Mouse (Mus musculus) heart, adult 2 months (tissue): Measurements from ENCODE around the gene C87436. TPM values are rescaled to one million over a fixed set of nuclear protein-coding genes. Genes with fewer than 3 reads are reported as not detected.
A peak's percentile ranks its signal among the peaks of the same experiment; 100 is the strongest.

Experiments used
- DNase-seq, 2 experiments: peaks; one replicate each; pipeline ENCODE4 v3.0.0; 2021
- H3K27ac ChIP-seq: fragments of 200-600 bp; 2 replicates; pipeline ENCODE4 v1.8.1; 2022
- H3K27me3 ChIP-seq: fragments of 200-500 bp; 2 replicates; pipeline ENCODE4 v1.6.1; 2012; ENCODE audit warnings: mild to moderate bottlenecking, low read length, inconsistent platforms, mixed read lengths; ENCODE audit not compliant: control insufficient read depth, insufficient read depth
- H3K36me3 ChIP-seq: fragments of 200-500 bp; 2 replicates; pipeline ENCODE4 v1.6.1; 2012; ENCODE audit warnings: low read length, inconsistent platforms; ENCODE audit not compliant: control insufficient read depth, insufficient read depth
- H3K4me1 ChIP-seq: fragments of 200-500 bp; 2 replicates; pipeline ENCODE4 v1.6.1; 2011; ENCODE audit warnings: low read length; ENCODE audit not compliant: control insufficient read depth, insufficient read depth
- H3K4me3 ChIP-seq: fragments of 200-600 bp; 2 replicates; pipeline ENCODE4 v1.8.1; 2022
- H3K79me2 ChIP-seq: fragments of 200-500 bp; replicated peaks from 2 replicates; pipeline ENCODE4 v1.6.1; 2012; ENCODE audit warnings: mild to moderate bottlenecking, inconsistent platforms, low read length, moderate library complexity, mixed read lengths; ENCODE audit not compliant: control insufficient read depth, insufficient read depth
- H3K9ac ChIP-seq: fragments of 200-500 bp; 2 replicates; pipeline ENCODE4 v1.6.1; 2012; ENCODE audit warnings: low read depth, mild to moderate bottlenecking, control low read depth, inconsistent platforms, low read length, mixed read lengths
- CTCF ChIP-seq: fragments of 200-600 bp; IDR thresholded peaks from 2 replicates; pipeline ENCODE4 v1.8.1; 2022; ENCODE audit warnings: antibody characterized with exemption, mild to moderate bottlenecking, moderate library complexity
- EP300 ChIP-seq: fragments of 200-500 bp; IDR thresholded peaks from 2 replicates; pipeline ENCODE4 v1.6.1; 2011; ENCODE audit warnings: low read depth, low read length, control low read depth; ENCODE audit not compliant: insufficient read depth
- POLR2A ChIP-seq: fragments of 200-500 bp; IDR thresholded peaks from 2 replicates; pipeline ENCODE4 v1.6.1; 2011; ENCODE audit warnings: mild to moderate bottlenecking, low read depth, low read length, control low read depth; ENCODE audit not compliant: insufficient read depth
- WGBS: fragments of 180-500 bp; shearing (Covaris S2); methylation state at CpG from one replicate; pipeline ENCODE4 v1.1.7; 2018; 5-methylcytosine and 5-hydroxymethylcytosine counted together
- intact Hi-C: fragments of 180-260 bp; cut with DNase I; formaldehyde crosslinking; loops from one replicate; pipeline ENCODE4 v1.15.1; 2025
- long read RNA-seq: library from polyadenylated mRNA; stranded (forward); transcript quantifications from one replicate; pipeline ENCODE4 v2.0.0, GENCODE M21; 2021
- polyA plus RNA-seq: library from polyadenylated mRNA; depleted of rRNA; stranded (reverse); fragments of >200 nt; gene quantifications from 2 replicates; pipeline ENCODE4 v1.2.3, GENCODE M21; 2012; rRNA removed
- total RNA-seq, 2 experiments: library from RNA; stranded (reverse); gene quantifications; 2 replicates each; pipeline ENCODE4 v1.2.3; 2021

The C87436 gene
- 10 to 100 TPM in 1 of 2 experiments, 1 to 10 TPM in 1; 8.9 to 11.0 TPM for total RNA-seq
- 8.6 and 10.7 TPM in 2 replicates for polyA plus RNA-seq
- long read RNA-seq, partial matches to known transcripts, result 0 of 11 reads
- long read RNA-seq, other reads (novel, unspliced or antisense), result 9 of 11 reads

DNA sequence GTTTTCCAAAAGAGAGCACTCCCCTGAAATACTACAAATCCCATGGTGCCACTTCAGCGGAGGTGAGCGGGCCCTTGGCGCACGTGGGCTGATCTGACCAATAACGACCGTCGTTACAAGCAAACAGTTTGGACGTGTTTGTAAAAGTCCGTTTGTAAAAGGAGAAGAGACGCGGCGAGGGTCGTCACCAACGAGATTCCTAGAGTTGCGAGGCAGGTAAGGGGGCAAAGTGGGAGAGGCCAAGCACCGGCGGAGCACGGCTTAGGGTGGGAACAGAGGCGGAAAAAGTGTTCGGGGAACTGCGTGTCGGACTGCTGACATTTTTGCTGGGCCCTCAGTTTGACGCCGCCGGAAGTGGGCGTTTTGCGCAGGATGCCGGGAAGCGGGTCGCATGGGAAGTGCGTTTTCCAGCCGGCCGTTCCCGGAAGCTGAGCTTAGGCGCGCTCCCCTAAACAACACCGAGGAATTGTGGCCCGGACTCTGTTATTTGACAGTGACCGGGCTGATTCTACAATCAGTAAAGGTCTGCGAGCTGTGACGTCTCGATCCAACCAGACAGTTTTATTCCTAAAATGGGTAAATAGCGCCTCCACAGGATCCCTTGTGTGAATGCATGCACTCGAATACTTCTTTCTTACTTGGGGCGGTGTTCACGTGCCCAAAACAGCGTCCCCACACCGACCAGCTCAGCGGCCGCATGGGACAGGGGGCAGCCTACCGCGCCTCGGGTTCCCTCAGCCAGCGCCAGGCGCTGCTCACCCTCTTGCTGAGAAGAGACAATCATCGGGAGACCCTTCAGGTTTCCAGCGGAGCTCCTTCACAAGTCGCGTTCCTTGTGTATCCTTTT lies at the start of gene C87436:
Gene C87436 (plus strand): TSS at position 103 of the 847 bp plus-strand sequence.
- Histone ChIP-seq H3K4me1 (peaks cover 2% of the 10 kb centered on the region; the same call in 1 of the 2 replicates), H3K9ac (peak within 1 kb of the TSS; percentile 84), H3K79me2 (no peaks in the 10 kb centered on the region), H3K36me3 (no peaks in the 10 kb centered on the region), H3K4me3 (peak within 1 kb of the TSS; percentile 87), H3K27ac (peak within 1 kb of the TSS; percentile 99), H3K27me3 (no peaks in the 10 kb centered on the region)
- intact Hi-C loops, result loop anchor here (2.0 kb wide), 2 partner anchors 32 to 34 kb away; partner anchors contain the start of gene Tia1
- peak; percentile 97 to 98 for DNase-seq
- WGBS, result under 1% methylated on average over 59 of the region's 59 CpGs
- TF ChIP-seq EP300 (peak; percentile 53; the same call in 1 of the 2 replicates), POLR2A (peak; percentile 88), CTCF (peak; percentile 78)

DNA sequence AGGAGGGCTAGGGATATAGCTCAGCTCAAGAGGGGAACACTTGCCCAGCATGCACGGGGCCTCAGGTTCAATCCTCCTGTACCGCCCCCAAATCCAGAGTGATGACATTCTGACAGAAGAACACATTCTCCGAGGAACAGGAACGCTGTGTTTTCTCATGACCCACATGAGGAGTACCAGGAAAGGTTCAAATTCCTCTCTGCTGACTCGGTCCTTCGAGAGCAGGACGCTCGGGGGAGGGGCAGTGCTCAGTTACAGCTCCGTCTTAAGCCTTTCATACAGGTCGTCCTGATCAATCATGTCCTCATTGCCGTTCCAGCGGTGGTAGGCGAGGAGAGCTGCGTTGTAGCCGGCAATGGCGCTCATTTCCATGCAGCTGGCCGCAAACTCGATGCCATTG lies 49.7 kb upstream of the C87436 start:
- no peak for DNase-seq
- H3K9ac ChIP-seq, result no peak overlapping the region
- intact Hi-C loops, result no loop called here
- H3K27ac ChIP-seq, result no peak overlapping the region
- no peaks in the 10 kb centered on the region for H3K36me3 ChIP-seq
- no peaks in the 10 kb centered on the region for H3K27me3 ChIP-seq
- H3K79me2 ChIP-seq, result no peaks in the 10 kb centered on the region
- H3K4me3 ChIP-seq, result no peak overlapping the region
- 61% methylated on average over 18 of the region's 18 CpGs for WGBS
- TF ChIP-seq CTCF, result no peak
- TF ChIP-seq EP300, result no peak
- no peak for TF ChIP-seq POLR2A
- no peaks in the 10 kb centered on the region for H3K4me1 ChIP-seq

DNA sequence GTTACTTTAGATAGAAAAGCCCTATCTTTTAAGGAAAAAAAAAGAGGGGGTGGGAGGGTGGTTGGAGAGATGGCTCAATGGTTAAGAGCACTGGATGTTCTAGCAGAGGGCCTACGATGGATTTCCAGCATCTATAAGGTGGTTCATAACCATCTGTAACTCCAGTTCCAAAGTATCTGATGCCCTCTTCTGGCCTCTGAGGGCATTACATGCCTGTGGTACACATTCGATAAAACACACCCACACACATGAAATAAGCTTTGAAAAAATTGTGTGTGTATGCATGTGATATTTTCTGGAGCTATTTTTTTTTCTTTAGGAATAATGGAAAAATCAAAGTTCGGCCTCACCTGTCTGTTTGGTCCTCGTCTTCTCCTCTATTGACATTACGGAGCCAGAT lies 46.8 kb upstream of the C87436 start:
- 98% methylated on average over 5 of the region's 5 CpGs for WGBS
- H3K27me3 ChIP-seq, result no peaks in the 10 kb centered on the region
- intact Hi-C loops, result no loop called here
- no peak overlapping the region for H3K27ac ChIP-seq
- no peaks in the 10 kb centered on the region for H3K79me2 ChIP-seq
- no peak overlapping the region for H3K9ac ChIP-seq
- no peaks in the 10 kb centered on the region; the same call in 1 of the 2 replicates for H3K36me3 ChIP-seq
- H3K4me1 ChIP-seq, result peaks cover 3% of the 10 kb centered on the region; the same call in 1 of the 2 replicates
- no peak for DNase-seq
- H3K4me3 ChIP-seq, result no peak overlapping the region
- peak; percentile 61 for TF ChIP-seq CTCF
- no peak for TF ChIP-seq EP300

DNA sequence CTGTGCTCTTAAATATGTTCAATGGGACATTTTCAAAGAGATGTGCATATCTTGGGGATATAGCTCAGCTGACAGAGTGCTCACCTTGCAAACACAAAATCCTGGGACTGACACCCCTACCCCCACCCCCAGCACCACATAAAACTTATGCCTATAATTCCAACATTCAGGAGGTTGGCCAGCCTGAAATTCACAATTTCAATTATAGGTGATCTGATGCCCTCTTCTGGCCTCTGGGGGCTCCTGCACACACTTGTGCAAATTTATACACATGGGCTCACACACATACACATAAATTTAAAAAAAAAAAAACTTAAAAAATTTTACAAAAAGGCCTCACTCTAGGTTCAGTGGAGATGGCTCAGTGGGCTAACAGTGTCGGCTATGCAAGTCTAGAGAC lies 45.0 kb upstream of the C87436 start:
- no peak overlapping the region for H3K27ac ChIP-seq
- no peak overlapping the region for H3K9ac ChIP-seq
- TF ChIP-seq EP300, result no peak
- peak; percentile 38 for TF ChIP-seq CTCF
- no peak overlapping the region for H3K4me3 ChIP-seq
- WGBS, result 100% methylated on average over 1 of the region's 1 CpGs
- DNase-seq, result no peak
- H3K79me2 ChIP-seq, result no peaks in the 10 kb centered on the region
- H3K4me1 ChIP-seq, result peaks cover 6% of the 10 kb centered on the region; the same call in 1 of the 2 replicates
- no peaks in the 10 kb centered on the region; the same call in 1 of the 2 replicates for H3K36me3 ChIP-seq
- H3K27me3 ChIP-seq, result no peaks in the 10 kb centered on the region
- intact Hi-C loops, result no loop called here

DNA sequence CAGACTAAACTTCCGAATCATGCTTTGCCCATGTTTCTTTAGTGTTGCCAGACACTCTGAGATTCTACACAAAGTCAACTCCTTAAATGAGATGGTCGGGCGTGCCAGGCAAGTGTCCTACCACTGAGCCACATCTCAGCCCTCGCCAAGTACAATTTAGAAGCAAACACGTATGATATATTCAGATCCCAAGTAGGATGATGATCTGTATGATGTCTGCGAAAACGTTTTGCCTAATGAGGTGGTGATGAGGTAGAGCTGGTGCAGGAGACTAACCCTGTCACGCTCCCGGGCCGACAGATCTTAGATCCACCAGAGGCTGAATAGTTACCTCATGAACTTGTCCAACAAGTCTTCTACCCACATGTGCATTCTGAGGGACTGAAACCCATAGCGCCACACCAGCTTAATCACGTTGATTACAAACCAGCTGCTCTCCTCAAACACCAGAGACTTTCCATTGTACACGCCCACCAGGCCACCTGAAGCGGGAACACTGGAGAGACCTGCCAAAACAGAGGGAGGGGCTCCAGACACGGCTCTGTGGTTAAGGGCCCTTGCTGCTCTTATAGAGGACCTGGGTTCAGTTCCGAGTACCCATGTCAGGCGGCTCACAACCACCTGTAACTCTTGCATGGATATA lies 44.0 kb upstream of the C87436 start:
- intact Hi-C loops, result no loop called here
- DNase-seq, result no peak
- Histone ChIP-seq H3K9ac (no peak overlapping the region), H3K4me3 (no peak overlapping the region), H3K4me1 (peaks cover 6% of the 10 kb centered on the region; the same call in 1 of the 2 replicates), H3K36me3 (no peaks in the 10 kb centered on the region; the same call in 1 of the 2 replicates), H3K27me3 (no peaks in the 10 kb centered on the region), H3K27ac (no peak overlapping the region), H3K79me2 (no peaks in the 10 kb centered on the region)
- no peak for TF ChIP-seq POLR2A
- 93% methylated on average over 17 of the region's 17 CpGs for WGBS

DNA sequence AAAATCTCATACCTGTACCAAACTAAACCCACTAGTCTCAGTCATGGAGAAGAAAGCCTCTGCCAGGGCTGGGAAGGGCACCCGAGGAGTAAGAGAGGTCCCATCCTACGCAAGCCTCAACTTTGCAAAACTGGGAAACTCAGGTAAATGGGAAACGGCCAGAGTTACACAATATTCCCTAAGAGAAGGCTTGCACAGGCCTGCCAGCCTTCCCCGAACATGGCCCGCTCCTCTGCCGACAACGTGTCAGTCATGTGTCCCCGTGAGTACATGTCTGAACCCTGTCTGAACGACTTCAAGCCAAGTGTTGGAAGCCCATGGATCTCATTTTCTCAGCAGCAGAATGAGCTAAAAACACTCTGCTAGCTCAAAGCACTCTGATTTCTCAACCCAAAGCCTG lies 43.2 kb upstream of the C87436 start:
- Histone ChIP-seq H3K79me2 (no peaks in the 10 kb centered on the region), H3K36me3 (no peaks in the 10 kb centered on the region; the same call in 1 of the 2 replicates), H3K9ac (no peak overlapping the region), H3K27ac (no peak overlapping the region), H3K27me3 (no peaks in the 10 kb centered on the region), H3K4me3 (no peak overlapping the region), H3K4me1 (peaks cover 6% of the 10 kb centered on the region; the same call in 1 of the 2 replicates)
- DNase-seq, result no peak
- no peak for TF ChIP-seq POLR2A
- TF ChIP-seq EP300, result no peak
- TF ChIP-seq CTCF, result no peak
- 66% methylated on average over 9 of the region's 9 CpGs for WGBS
- intact Hi-C loops, result no loop called here
